Mouse (Mus musculus) myocyte (in vitro differentiated cells): Measurements from ENCODE around the gene Lrfn2. TPM values are rescaled to one million over a fixed set of nuclear protein-coding genes. Genes with fewer than 3 reads are reported as not detected.

Experiments used
- H3K27me3 ChIP-seq: one replicate; pipeline ENCODE4 v1.6.1; 2011; ENCODE audit not compliant: control insufficient read depth, insufficient read depth, insufficient read length
- H3K36me3 ChIP-seq: one replicate; pipeline ENCODE4 v1.6.1; 2011; ENCODE audit not compliant: control insufficient read depth, insufficient read depth
- H3K4me2 ChIP-seq: one replicate; pipeline ENCODE4 v1.6.1; 2011; ENCODE audit warnings: low read depth, control low read depth
- H3K4me3 ChIP-seq: one replicate; pipeline ENCODE4 v1.5.1; 2011; ENCODE audit warnings: mild to moderate bottlenecking, control low read depth, moderate library complexity
- H3K79me2 ChIP-seq: one replicate; pipeline ENCODE4 v1.6.1; 2011; ENCODE audit not compliant: control insufficient read depth, insufficient read depth
- H3ac ChIP-seq: one replicate; pipeline ENCODE4 v1.6.1; 2011; ENCODE audit not compliant: control insufficient read depth, insufficient read length
- CEBPB ChIP-seq: IDR thresholded peaks from 2 replicates; pipeline ENCODE4 v1.6.1; 2011; ENCODE audit warnings: mild to moderate bottlenecking, moderate library complexity; ENCODE audit not compliant: poor library complexity, insufficient read depth, severe bottlenecking
- E2F4 ChIP-seq: IDR thresholded peaks from one replicate; pipeline ENCODE4 v1.6.1; 2011; ENCODE audit warnings: mild to moderate bottlenecking, control low read depth, moderate library complexity; ENCODE audit not compliant: insufficient read depth
- MAX ChIP-seq: IDR thresholded peaks from one replicate; pipeline ENCODE4 v1.6.1; 2011; ENCODE audit warnings: low read depth, mild to moderate bottlenecking, control low read depth
- MYOD1 ChIP-seq, 3 experiments: IDR thresholded peaks; one replicate each; pipeline ENCODE4 v1.6.1; 2011; ENCODE audit warnings: control low read depth in 2 of 3, low read depth in 2 of 3, mild to moderate bottlenecking in 2 of 3, moderate library complexity in 1 of 3; ENCODE audit not compliant: insufficient read length in 2 of 3, control insufficient read depth in 1 of 3
- MYOG ChIP-seq, 3 experiments: IDR thresholded peaks; one replicate each; pipeline ENCODE4 v1.6.1; 2011; ENCODE audit warnings: control low read depth in 2 of 3, low read depth in 2 of 3, mild to moderate bottlenecking in 2 of 3; ENCODE audit not compliant: insufficient read length in 2 of 3, control insufficient read depth in 1 of 3, insufficient read depth in 1 of 3
- POLR2A ChIP-seq: IDR thresholded peaks from one replicate; pipeline ENCODE4 v1.6.1; 2011; ENCODE audit warnings: low read depth, mild to moderate bottlenecking, control low read depth, moderate library complexity; ENCODE audit not compliant: insufficient read length
- POLR2AphosphoS2 ChIP-seq: IDR thresholded peaks from one replicate; pipeline ENCODE4 v1.6.1; 2011; ENCODE audit warnings: low read depth, control low read depth; ENCODE audit not compliant: insufficient read length
- REST ChIP-seq: IDR thresholded peaks from one replicate; pipeline ENCODE4 v1.6.1; 2011; ENCODE audit warnings: mild to moderate bottlenecking, control low read depth, moderate library complexity; ENCODE audit not compliant: insufficient read depth, insufficient read length
- SRF ChIP-seq: IDR thresholded peaks from one replicate; pipeline ENCODE4 v1.6.1; 2011; ENCODE audit warnings: low read depth; ENCODE audit not compliant: control insufficient read depth, insufficient read length
- TCF12 ChIP-seq: IDR thresholded peaks from one replicate; pipeline ENCODE4 v1.6.1; 2011; ENCODE audit warnings: mild to moderate bottlenecking, control low read depth; ENCODE audit not compliant: poor library complexity, insufficient read depth, severe bottlenecking
- TCF3 ChIP-seq: IDR thresholded peaks from one replicate; pipeline ENCODE4 v1.6.1; 2011; ENCODE audit warnings: low read depth, control low read depth; ENCODE audit not compliant: insufficient read length
- USF1 ChIP-seq: IDR thresholded peaks from one replicate; pipeline ENCODE4 v1.6.1; 2011; ENCODE audit warnings: low read depth, mild to moderate bottlenecking, control low read depth, moderate library complexity
- polyA plus RNA-seq: library from polyadenylated mRNA; unstranded; fragments of >200 nt; fragmentation: generic; extraction: Trizol; gene quantifications from one replicate; pipeline ENCODE4 v1.2.1, GENCODE M21; 2012; ENCODE audit warnings: missing spikeins

Gene Lrfn2
- polyA plus RNA-seq, 1 experiment = not detected

GRCm38 (mm10) chr17:48946315-48946714 is 14.1 kb downstream of the Lrfn2 start:
- no peaks in the 10 kb centered on the region for H3K79me2 ChIP-seq
- TF ChIP-seq TCF12 = no peak
- no peak for TF ChIP-seq MAX
- no peak for TF ChIP-seq REST
- TF ChIP-seq E2F4 = no peak
- no peak for TF ChIP-seq POLR2A
- TF ChIP-seq POLR2AphosphoS2 = no peak
- no peak for TF ChIP-seq SRF
- no peak for TF ChIP-seq USF1
- no peak for TF ChIP-seq MYOG (IDR thresholded peaks at IDR 0.05; ENCODE audit: control insufficient read depth in 1 of 3, insufficient read depth in 1 of 3, insufficient read length in 2 of 3, low read depth in 2 of 3)
- no peak for TF ChIP-seq TCF3
- H3ac ChIP-seq = no peak overlapping the region
- H3K36me3 ChIP-seq = no peaks in the 10 kb centered on the region
- no peaks in the 10 kb centered on the region for H3K27me3 ChIP-seq
- no peak overlapping the region for H3K4me3 ChIP-seq
- H3K4me2 ChIP-seq = no peak overlapping the region

DNA sequence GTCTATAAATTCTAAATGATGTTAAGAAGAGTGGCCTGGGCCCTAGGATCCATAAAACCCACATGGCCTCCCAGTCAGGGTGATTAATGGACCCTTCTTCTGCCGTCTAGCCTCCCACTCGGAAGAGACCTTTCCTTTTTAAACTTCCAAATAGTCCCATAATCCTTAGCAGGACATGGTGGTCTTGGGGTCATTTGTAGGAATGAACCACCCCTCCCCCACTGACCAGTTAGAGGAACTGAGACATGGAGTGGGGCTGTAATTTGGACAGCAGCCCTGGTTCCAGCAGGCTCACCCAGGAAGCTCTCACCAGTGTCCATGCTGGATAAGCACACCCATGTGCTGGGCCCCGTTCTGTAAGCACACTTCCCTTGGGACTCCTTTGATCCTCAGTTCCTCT is 14.6 kb downstream of the Lrfn2 start:
- Histone ChIP-seq H3K79me2 (no peaks in the 10 kb centered on the region), H3K36me3 (no peaks in the 10 kb centered on the region), H3K4me2 (no peak overlapping the region), H3K27me3 (no peaks in the 10 kb centered on the region), H3K4me3 (no peak overlapping the region), H3ac (no peak overlapping the region)
- TF ChIP-seq MAX (no peak), MYOD1 (IDR thresholded peaks at IDR 0.05; ENCODE audit: control insufficient read depth in 1 of 3, insufficient read length in 2 of 3, low read depth in 2 of 3) (no peak), POLR2AphosphoS2 (no peak), TCF12 (no peak), TCF3 (no peak), USF1 (no peak), CEBPB (no peak), REST (no peak), POLR2A (no peak), MYOG (IDR thresholded peaks at IDR 0.05; ENCODE audit: control insufficient read depth in 1 of 3, insufficient read depth in 1 of 3, insufficient read length in 2 of 3, low read depth in 2 of 3) (no peak), SRF (no peak), E2F4 (no peak)

- Histone ChIP-seq H3ac (no peak overlapping the region), H3K36me3 (no peaks in the 10 kb centered on the region), H3K4me3 (no peak overlapping the region), H3K79me2 (no peaks in the 10 kb centered on the region), H3K27me3 (no peaks in the 10 kb centered on the region), H3K4me2 (no peak overlapping the region)
- TF ChIP-seq TCF12 (no peak), REST (no peak), USF1 (no peak), POLR2A (no peak), CEBPB (no peak), MYOG (IDR thresholded peaks at IDR 0.05; ENCODE audit: control insufficient read depth in 1 of 3, insufficient read depth in 1 of 3, insufficient read length in 2 of 3, low read depth in 2 of 3) (no peak), TCF3 (no peak), MAX (no peak), MYOD1 (IDR thresholded peaks at IDR 0.05; ENCODE audit: control insufficient read depth in 1 of 3, insufficient read length in 2 of 3, low read depth in 2 of 3) (no peak), POLR2AphosphoS2 (no peak), SRF (no peak), E2F4 (no peak)
Observed at GRCm38 (mm10) chr17:48951250-48951649, 19.1 kb downstream of the Lrfn2 start.

- H3K79me2 ChIP-seq = no peaks in the 10 kb centered on the region
- H3ac ChIP-seq = no peak overlapping the region
- no peak overlapping the region for H3K4me2 ChIP-seq
- no peaks in the 10 kb centered on the region for H3K36me3 ChIP-seq
- H3K4me3 ChIP-seq = no peak overlapping the region
- TF ChIP-seq POLR2A (no peak), SRF (no peak), MYOD1 (IDR thresholded peaks at IDR 0.05; ENCODE audit: control insufficient read depth in 1 of 3, insufficient read length in 2 of 3, low read depth in 2 of 3) (no peak), E2F4 (no peak), MAX (no peak), TCF12 (no peak), POLR2AphosphoS2 (no peak), TCF3 (no peak), MYOG (IDR thresholded peaks at IDR 0.05; ENCODE audit: control insufficient read depth in 1 of 3, insufficient read depth in 1 of 3, insufficient read length in 2 of 3, low read depth in 2 of 3) (no peak), USF1 (no peak), REST (no peak), CEBPB (no peak)
- no peaks in the 10 kb centered on the region for H3K27me3 ChIP-seq
Observed at GRCm38 (mm10) chr17:48956033-48956631, 24.0 kb downstream of the Lrfn2 start.
